Mouse (Mus musculus) layer of hippocampus, postnatal 14 days (tissue): ENCODE data around the gene Abcd3. TPM values are rescaled to one million over a fixed set of nuclear protein-coding genes. Genes with fewer than 3 reads are reported as not detected.
"Not testable (repeated sequence)": the region's sequence is repeated elsewhere in the genome, so short reads cannot be mapped to it uniquely, and the experiment has no call there.

ENCODE experiments used
- DNase-seq, 2 experiments: peaks; one replicate each; pipeline ENCODE4 v3.0.0; 2021 to 2022; ENCODE audit warnings: low spot score in 2 of 2, mixed read lengths in 1 of 2
- total RNA-seq, 2 experiments: library from RNA; stranded (reverse); gene quantifications; 2 replicates each; pipeline ENCODE4 v1.2.3; 2021

Abcd3 gene
- total RNA-seq, 2 experiments from 2014 or later: 73.4 to 74.2 TPM

DNA sequence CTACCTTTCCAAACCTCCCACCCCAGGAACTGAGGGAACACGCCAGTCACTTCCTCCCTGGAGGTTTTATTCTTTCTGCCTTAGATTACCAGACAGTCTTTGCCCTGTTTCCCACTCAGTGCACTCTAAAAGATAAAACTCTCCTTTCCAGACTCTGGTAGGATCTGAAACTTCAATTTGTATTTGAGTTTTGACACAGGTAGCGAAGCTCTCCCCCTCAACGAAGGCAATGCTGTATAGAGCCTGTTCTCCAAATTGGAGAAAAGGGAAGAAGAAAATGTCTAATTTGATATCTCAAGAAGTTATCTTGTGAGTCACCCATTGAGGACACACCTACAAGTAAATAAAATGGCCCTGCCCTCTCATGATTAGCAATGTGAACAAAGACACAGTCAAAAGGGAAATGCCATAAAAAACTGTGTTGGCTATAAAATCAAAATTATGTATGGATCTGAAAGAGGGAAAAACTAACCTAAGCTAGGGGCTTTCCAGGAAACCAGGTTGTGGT lies 4.6 kb upstream of the Abcd3 start:
- no peak for DNase-seq

DNA sequence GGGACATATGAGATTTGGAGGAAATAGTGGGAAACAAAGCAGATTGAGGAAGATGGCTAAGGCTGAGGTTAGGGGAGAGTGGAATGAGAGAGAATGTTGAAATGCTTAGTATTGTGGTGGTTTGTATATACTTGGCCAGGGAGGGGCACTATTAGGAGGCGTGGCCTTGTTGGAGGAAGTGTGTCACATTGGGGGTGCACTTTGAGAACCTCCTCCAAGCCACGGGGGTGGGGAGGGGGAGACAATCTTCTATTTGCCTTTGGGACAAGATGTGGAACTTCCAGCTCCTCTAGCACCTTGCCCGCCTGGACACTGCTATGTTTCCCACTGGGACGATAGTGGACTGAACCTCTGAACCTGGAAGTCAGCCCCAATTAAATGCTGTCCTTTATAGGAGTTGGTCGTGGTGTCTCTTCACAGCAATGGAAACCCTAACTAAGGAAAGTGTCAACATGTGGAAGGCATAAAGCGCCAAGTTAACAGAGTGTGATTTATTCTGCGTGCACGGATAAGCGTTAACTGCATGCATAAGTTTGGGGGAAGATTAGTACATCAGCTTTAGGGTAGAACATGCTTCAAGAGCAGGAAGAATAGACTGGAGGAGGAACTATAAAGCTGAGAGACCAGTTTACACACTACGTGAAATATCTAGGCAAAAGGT lies 3.8 kb upstream of the Abcd3 start:
- DNase-seq: no peak

DNA sequence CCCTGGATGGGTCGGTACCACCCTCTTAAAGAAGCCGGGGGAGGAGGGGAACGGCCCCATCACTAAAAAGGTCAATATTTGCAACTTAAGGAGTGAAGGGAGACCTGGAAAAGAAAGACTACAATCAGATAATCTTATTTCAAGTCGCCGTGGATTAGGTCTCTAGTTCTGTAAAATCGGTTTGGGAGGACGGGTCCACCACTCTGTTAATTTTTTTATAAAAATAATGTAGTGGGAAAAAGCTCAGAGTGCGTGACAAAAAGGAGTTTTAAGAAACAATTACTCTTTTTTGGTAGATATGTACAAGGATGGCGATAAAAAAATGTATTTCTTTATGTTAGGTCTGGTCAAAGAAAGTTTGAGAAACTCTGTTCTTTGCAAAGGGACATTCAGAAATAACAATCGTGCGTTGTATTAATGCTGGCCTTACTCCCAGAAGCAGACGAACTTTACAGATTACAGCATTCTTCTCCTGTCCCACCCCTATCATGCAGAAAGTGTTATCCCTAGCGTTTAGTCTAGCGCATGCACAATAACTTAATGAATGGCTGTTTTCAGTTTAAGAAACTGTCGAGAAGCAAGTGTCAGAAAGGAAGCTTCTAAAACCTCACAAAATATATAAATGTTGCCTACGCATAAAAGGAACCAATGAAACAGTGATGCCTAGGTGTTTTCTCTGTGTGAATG lies 590 bp upstream of the Abcd3 start:
- no peak for DNase-seq

DNA sequence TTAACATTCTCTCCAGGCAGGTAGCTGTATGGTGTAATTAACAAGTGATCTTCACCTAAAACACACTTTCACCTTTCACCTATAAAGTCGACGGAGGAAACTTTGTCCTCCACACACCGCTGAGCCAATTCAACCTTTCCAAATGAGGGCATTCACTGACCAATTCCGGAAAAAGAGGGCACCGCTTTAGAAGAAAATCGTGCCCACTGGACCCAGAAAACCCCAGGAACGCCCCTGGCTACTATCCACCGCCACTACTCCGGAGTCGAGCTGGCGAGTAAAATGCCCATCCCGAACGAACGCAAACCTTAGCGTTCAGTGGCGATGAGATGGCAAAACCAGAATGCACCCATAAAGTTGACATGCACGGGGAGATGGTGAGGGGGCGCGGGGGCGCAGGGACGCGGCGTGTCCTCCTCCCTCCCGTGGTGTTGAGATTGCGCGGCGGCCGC lies 663 bp downstream of the Abcd3 start:
- peak in 1 of 2 experiments; percentile 43 for DNase-seq

DNA sequence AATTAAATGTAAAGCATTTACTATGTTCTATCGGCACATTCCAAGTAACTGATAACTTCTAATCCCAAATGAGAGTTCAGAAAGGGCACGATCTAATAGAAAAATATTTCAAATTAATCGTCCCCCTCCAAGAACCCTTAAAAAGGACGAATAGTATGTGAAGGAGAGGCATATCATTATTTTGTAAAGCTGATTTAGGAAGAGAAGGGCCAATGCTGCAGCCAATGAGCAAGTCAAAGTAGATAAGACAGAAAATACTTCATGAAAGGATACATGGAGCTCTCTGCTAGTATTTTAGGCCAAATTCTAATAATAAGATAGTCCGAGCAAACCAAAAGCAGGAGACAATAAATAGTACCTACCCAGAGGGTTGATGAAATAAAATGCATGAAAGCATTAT lies 1.3 kb downstream of the Abcd3 start:
- no peak for DNase-seq

DNA sequence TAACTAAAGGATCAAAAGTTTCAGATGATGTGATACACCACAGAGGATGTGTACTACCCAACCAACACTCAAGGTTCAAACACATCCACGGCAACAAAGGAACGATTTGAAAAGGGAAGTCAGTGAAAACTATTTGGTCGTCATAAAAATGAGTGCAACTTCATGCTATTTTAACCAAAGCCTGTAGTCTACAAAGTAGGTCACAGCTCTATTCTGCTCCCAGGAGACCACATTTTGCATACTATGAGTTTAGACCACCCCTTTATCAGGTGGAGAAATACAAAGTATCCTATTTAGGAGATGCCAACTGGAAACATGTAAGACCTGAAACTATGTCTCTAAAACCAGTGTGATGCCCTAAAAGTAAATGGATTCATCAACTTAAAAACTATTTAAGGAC lies 6.9 kb downstream of the Abcd3 start:
- DNase-seq: no peak

DNA sequence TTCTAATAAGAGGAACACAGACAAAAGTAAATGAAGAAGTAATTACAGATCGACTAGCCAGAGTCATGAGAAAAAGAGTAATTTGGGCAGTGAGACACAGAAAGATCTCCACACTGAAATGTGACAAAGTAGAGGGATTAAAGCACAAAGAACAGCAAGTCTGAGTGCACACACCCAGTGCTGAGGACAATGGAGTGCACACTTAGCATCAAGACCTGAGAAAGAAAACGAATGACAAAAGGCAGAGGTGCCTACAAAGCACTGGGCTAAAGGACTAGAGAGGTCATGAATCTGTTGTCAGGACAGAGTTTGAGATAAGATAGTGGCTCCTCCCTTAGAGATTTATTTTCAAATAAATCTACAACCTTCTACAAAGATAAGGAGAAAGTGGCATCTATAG lies 20.9 kb downstream of the Abcd3 start:
- no peak for DNase-seq

DNA sequence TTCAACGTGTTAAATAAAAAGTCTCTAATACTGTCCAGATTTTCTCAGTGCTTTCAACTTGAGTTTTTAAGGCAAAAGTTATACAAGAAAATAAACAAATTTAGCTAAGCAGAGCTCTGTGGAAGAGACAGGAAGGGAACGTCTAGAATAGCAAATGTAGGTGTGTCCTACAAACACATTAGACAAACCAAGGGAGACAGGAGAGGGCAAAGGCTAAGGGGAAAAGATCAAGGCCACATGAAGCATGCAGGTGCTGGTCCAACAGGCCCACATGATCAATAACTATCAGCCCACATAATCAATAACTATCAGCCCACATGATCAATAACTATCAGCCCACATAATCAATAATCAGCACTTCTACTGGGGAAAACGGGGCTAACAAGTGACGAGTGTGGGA lies 22.9 kb downstream of the Abcd3 start:
- no peak for DNase-seq

DNA sequence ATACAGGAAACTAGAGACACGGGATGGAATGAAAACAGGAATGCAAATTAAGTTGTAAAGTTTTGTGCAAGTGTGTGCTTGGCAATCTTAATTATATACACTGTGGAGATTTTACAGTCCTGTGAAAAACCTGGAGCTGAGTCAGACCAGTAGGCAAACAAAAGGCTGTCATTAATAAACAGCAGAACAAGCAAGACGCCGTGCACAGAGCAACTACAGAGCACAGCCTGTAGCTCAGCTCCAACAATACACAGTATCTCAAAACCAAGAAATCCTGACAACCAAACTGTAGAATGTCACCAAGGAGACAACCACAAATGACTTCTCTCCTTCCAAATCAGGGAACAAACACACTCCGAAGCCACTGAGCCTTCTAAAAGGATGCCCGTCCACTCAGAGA lies 24.7 kb downstream of the Abcd3 start:
- peak in 1 of 2 experiments; percentile 14 for DNase-seq

DNA sequence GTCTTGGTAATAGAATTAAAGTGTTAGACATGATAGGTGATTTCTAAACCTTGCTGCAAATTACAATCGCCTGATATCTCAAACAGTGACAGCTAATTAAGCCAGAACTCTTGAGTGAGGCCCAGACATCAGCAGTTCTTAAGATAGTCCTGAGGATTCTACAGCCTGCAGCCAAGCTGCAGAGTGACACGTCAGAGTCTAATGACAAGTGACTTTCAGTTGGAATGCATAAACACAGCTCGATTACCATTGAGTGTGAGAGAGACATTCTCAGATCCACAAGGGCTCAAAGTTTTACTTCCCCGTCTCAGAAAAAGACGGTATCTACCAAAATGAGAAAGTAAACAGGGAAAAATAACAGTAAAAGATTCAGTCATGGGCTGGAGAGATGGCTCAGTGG lies 25.3 kb downstream of the Abcd3 start:
- no peak for DNase-seq

DNA sequence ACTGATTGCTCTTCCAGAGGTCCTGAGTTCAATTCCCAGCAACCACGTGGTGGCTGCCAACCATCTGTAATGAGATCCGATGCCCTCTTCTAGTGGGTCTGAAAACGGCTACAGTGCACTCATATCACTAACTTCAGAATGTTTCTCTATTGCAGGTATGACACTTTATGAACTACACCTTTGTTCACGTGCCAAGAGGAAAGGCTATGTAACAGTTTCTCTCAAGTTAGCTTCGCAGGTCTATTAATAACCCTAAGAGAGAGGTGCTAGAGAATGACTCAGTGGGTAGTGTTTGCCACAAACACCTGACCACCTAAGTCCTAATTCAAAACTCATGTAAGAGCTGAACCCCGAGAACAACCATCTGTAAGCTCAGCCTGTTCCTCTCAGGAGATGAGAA lies 32.1 kb downstream of the Abcd3 start:
- DNase-seq: no peak

DNA sequence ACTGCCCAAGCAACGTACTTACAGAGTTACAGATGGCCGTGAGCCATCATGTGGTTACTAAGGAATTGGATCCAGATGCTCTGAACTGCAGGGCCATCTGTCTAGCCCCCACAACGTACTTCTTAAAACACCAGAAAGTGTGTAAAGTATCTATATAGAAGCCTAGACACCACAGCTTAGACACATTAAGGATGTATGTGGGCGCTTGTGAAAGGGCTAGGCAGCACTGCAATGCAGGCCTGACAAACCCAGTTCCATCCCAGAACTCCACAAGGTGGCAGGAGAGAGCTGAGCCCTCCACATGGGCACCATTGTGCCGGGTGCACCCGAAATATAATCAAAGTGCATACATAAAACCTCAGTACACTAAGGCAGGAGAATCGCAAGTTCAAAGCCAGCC lies 37.2 kb downstream of the Abcd3 start:
- peak; percentile 41 to 60 for DNase-seq

DNA sequence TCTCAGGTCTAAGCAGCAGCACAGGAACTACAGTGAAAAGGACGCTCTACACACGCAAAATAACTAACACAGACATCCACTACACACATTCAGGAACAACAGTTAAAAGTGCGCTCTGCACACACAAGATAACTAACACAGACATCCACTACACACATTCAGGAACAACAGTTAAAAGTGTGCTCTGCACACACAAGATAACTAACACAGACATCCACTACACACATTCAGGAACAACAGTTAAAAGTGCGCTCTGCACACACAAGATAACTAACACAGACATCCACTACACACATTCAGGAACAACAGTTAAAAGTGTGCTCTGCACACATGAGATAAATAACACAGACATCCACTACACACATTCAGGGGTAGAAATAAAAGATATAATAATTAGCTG lies 41.8 kb downstream of the Abcd3 start:
- DNase-seq: not testable (repeated sequence)

DNA sequence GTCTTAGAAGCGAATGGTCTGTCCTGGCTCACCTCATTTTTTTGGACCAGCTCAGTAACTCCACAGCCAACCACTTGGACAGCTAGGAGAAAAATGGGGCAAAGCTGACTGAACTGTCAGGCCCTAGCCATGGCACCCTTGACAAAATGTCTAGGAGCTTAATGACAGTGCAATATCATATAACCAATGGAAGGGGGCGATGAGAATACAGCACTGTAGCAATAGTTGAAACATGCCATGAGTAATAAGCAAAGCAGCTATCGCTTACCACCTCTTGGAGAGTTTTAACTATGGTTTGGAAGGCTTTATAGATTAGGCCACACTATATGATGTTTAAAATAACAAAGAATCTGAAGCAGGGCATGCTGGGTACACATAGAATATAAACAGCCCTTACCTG lies 46.3 kb downstream of the Abcd3 start:
- DNase-seq: no peak

DNA sequence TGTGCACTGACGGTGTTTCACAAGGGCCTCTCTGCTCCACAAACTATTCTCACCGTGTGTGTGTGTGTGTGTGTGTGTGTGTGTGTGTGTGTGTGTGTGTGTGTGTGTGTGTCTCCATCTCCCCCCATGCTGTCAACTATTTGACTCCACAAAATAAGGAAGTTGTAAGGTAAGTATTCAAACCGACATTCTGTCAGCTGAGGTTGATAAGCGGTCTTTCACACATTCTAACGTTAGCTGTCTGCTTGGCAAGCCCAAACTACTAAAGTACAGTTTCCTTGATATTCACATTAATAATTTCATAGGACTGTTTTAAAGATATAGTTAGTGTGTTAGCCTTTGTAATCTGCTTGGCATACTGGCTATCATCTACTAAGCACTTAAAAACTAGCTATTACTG lies 48.3 kb downstream of the Abcd3 start:
- no peak for DNase-seq

DNA sequence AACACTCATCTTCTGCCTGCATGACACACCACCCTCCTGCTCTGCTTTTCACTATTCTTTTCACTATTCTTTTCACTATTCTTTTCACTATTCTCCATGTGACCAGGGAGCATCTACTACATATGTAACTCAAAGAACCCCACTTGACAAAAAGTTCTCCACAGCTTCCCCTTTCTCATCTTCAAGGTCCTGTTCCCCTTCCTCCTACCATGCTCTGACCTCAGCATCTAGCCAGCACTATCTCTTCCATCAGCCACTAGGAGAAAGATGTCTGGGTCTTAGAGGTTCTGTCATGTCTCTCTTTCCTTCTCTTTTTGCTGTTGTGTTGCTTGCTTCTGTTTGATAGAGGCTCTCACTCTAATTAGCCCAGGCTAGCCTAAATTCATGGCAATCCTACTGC lies 49.1 kb downstream of the Abcd3 start:
- DNase-seq: no peak

DNA sequence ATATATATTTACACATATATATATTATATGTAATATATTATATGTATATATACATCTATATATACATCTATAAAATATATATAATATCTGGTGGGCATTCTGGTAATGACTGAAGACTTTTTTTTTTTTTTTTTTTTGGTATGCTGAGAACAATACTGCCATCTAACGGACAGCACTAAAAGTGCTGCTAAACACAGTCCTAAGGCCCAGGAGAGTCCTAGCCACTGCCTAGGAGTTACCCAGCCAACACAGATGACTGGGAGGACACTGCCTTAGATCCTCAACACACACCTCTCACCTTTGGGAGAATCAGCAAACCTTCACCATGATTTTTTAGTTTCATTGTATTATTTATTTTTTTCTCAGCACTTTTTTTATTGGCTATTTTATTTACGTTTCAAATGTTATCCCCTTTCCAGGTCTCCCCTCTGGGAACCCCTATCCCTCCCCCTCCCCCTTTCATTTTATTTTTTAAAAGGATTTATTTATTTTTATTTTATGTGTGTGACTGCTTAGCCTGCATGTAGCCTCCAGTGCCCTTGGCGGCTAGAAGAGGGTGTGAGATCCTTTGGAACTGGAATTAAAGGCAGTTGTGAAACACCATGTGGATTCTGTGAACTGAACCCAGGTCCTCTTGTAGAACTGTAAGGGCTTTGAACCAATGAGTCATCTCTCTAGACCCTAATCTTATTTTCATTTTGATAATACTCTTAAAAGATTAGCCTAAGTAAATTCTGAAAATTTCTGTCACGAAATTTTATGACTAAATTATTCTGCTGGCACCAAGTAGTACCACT lies 52.8 kb downstream of the Abcd3 start:
- no peak for DNase-seq

DNA sequence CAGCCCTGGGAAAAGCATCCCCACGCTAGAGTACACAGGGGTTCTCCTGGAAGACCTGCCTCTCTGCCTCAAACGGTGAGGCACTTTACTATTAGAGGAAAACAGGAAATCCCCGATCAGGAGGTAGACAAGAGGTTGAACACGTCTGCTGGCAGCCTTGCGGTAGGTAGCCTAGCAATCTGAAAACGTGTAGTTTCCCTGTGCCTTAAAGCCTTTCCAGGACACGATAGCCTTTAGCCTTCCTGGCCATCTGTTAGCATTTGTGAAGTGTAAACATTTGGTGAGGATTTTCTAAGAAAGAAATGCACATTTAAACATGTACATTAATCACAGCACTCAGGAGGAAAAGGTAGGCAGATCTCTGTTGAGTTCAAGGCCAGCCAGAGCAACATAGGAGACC lies 56.7 kb downstream of the Abcd3 start:
- DNase-seq: no peak

DNA sequence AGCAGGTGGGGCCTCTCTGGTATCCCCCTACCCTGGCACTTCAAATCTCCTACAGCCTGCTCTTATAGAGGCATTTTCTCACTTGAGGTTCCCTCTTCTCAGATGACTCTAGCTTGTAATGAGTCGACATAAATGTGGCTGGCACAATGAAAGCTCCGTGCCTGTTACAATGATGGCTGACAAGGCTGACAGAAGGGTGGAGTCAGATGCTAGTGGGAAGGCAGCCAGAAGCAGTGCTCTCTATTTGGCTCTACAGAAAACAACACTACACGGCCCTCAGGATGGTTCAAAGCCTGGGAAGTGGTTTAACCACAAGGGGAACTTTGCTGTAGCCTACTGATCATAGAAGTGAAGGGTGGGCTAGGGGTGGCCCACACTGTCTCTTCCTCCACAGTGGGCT lies 60.0 kb downstream of the Abcd3 start:
- DNase-seq: no peak

DNA sequence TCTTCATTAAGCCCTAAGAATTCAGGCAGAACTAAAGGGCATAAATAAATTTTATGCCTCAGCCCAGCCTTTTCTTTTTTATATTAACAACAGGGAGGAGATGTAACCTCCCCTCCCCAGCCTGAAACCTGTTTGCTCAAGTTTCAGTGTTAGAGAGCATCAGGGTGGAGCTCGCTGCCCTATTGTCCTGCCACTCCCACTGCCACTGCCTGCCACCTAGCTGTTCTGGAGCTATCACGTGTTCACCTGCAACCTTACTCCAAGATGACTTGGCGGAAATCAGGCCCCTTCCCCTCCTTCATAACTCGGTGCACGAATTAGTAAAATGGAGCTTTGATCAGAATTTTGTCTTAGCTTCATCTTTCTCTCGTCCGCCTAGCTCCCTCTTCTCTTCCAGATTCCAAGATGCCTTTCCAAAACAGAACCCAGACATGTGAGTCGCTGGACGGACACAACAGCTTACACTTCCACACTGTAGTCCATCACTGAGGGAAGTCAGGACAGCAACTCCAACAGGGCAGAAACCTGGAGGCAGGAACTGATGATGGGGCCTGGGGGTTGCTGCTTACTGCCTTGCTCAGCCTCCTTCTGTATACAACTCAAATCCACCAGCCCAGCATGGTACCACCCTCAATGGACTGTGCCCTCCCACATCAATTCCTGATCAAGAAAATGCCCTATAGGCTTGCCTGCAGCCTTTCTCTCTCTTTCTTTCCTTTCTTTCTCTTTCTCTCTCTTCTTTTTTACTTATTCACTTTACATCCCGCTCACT lies 60.6 kb downstream of the Abcd3 start:
- not testable (repeated sequence) for DNase-seq

DNA sequence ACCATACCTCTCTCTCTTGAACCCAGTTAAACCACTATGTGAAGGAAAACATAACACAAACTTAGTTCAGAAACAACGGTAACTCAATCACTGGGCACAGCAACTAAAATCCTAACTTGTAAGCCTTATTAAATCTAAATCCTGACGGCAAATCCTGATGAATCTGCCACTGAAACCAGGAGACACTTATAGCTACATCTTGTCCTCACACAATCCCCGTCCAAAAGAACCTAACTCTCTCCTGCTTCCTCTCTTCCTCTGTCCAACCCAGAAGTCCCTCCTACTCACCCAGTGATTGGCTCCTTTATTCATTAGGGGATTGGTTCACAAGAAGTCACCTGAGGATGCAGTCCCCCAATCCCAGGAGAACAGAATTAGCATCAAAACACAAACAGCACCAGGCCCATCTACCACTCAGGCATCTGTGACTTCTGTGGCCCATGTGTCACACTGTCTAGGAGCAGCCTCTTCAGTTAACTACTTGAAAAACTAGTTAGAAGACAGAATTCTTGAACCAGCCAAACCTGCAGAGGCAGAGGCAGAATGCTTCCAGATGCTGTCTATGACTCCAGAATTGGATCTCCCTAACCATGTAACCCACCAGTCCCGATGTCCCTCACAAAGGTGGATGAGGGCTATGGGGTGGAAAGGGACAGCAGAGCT lies 73.8 kb downstream of the Abcd3 start:
- not testable (repeated sequence) for DNase-seq
